Mouse (Mus musculus): ENCODE data around the gene Ngly1.

The Ngly1 gene

DNA sequence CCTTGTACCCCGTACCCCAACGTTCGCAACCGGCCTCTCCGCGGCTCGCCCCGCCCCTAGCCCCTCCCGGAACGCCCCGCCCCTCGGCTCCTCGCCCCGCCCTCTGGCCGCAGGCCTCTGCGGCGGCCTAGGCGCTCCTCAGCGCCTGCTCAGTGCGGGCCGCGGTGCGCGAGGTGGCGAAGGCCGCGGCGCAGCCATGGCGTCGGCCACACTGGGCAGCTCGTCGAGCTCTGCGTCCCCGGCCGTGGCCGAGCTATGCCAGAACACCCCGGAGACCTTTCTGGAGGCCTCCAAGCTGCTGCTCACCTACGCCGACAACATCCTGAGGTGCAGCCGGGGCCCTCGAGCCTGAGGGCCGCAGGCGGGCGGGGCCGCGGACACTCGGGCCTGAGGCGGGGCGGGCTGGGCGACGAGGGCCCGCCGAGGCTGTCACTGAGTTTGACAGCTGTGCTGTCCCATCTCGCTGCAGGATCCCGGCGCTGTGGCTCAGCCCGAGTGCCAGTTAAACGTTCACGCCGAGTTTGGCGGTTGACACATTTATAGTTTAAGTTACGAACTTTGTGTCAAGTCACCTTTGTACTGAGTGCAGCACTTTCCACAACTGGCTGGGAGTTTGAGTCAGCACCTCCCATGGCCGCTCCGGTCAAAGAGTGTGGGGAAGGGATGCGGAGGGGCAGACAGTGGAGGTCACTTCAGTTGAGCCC, at the start of gene Ngly1, which contains the start of gene Oxsm:
Gene Ngly1, plus strand, starts transcription at position 110 of the 704 bp plus-strand sequence.
Gene Oxsm, minus strand, starts transcription at position 638 of the 704 bp plus-strand sequence.
- DNase-seq (ENCODE audit: low spot score in 2 of 2) = peak; percentile 52 to 68

DNA sequence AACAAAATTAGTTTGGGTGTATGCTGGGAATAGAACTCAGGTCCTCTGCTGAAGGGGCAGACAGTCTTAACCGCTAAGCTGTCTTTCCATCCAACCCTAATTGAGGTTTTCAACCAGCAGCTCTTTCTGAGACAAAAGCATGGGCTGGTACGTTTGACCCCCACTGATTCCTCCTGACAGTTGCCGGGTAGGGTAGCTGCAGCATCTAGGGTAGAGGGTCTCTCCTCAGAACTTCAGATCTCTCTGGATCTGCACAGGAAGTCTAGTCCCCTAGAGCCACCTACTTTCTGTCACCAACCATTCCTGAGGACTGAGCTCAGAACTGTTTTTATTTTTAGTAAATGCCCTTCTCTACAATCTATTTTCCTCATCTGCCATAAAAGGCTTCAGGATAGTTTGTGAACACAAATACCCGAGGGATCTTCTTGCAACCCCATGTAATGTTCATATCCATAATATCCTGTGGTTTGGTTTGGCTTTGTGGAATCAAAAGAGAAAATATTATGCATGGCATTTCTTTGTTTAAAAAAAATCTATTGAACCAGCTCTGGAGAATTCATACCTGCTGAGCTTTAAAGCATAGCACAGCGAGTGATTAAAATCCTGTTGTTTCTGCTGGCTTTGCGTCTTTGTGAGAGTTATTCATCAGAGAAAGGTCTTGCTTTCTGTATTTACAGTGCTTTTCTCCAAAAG, 48.7 kb upstream of the Ngly1 start:
- no peak for DNase-seq (ENCODE audit: low spot score in 2 of 2)

DNA sequence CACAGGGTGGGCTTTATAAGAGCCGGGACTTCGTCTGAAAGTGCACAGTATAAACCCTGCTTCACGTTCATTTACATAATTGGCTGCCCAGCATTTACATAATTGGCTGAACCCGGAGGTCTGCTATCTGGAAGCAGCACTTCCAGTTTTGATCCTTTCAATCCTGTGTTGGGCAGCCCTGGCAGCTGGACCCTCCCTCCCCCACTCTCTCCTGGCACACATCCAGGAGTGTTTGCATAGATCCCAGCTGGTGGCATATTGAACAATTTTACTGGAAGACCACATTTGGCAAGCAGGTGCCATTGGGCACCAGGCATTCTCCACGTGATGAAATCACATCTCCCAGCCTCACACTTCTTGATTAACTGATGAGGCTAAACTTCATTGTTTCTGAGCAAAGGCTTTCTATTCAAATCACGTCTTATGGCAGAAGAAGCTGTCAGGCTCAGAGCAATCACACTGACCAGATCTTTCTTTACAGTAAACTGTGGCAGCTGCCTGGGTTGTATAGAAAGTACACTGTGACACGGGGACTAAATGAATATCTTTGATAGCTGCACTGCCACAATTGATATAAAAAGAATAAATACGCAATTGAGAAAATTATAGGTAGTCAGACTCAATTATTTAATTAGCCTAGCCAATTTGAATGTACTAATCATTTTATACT, 48.0 kb upstream of the Ngly1 start:
- peak; percentile 52 to 63 for DNase-seq (ENCODE audit: low spot score in 2 of 2)

DNA sequence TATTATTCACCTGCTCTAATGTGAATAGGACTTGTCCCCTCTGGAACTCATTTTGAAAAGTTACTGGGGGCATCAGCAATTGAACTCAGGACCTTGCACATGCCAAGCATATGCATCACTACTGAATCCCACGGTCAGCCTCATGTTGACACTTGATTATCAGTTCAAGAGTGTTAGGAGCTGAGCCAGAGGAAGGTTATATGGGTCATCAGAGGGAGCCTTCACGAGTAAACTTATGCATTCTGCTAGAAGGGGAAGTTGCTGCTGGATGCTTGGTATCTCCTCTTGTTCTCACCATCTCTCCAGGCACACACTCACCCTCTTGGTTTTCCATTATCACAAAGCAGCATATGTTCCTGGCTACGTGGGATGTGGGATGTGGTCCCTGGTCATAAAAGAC, 47.4 kb upstream of the Ngly1 start:
- DNase-seq (ENCODE audit: low spot score in 2 of 2) = no peak

DNA sequence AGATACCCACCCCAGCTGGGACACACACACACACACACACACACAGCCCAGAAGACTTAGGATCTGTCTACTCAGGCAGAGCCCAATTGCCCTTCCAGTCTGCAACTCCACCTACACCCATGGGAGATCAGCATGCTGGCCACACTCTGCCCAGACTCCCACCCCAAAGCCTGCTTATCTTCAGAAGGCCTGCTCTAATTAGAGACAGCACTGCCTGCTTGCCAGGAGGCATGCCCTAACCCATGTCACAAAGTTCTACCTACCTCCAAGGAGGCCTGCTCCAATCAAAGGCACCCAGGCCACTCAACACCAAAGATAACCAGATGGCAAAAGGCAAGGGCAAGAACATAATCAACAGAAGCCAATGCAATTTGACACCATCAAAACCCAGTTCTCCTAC, 41.4 kb upstream of the Ngly1 start:
- no peak for DNase-seq (ENCODE audit: low spot score in 2 of 2)

DNA sequence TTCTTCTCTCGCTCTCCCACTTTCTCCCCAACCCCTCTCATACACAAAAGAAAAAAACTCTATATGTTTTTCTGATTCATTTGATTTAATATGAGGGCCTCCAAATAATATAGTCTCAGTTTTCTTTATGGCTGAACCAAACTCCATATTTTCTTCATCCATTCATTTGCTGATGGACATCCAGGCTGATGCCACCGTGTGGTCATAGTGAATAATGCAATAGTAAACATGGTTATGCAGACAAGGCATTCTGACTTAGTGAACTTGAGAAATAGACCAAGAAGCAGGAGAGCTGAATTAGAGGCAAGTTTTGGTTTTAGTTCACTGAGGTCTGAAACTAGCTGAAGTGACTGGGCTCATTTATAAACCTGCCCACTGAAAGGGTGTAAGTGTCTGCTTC, 30.1 kb upstream of the Ngly1 start:
- no peak for DNase-seq (ENCODE audit: low spot score in 2 of 2)

DNA sequence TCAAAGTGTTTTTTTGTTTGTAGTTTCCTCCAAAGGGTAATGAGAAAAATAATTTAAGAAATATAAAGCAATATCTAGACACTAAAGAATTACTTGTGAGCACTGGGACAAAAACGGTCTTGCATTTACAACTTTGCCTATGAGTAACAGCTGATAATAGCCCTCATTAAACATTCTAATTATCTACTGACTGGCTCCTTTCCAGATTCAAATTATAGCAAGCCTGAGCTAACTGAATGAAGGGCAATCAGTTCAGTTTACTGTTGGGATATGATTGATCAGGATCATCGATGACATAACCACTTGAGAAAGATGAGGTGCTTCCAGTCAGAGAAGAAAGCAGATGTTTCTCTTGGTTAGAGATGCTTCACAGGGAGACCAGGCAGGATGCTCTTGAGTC, 19.7 kb upstream of the Ngly1 start:
- DNase-seq (ENCODE audit: low spot score in 2 of 2) = no peak

DNA sequence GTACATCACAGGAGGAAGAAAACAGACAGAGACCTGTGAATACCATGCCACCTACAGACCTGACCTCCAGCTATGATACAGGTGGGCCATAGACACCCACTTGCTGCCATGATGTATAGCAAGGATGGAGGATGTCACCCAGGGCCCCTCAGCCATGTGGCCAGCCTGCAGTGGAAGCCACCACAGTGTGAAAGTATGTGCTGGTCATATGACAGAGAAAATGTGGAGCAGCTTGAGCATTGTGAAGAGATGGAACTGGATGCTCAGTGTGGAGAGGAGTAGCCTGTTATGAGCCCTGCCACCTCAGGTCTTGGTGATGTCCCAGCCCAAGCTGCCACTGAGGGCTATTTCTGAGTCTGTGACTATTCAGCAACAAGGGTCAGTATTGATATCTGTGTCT, 18.5 kb upstream of the Ngly1 start:
- DNase-seq (ENCODE audit: low spot score in 2 of 2) = no peak

DNA sequence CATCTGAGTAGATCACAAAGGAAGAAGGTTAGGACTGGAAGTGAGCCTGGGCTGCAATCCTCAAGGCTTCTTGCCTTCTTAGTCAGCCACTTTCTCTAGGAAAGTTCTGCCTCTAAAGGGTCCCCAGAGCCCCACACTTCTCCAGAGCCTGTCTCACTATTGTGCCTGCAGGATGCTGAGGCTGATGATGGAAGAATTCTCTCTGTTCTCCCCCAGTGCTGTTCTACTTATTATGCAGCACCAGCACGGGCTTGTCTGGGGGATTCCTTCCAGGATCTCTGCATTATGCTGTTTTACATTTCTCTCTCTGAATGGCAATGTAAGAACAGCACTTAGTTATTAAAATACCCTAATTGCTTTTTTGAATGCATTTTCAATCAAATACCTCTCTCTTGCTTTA, 15.6 kb upstream of the Ngly1 start:
- no peak for DNase-seq (ENCODE audit: low spot score in 2 of 2)

DNA sequence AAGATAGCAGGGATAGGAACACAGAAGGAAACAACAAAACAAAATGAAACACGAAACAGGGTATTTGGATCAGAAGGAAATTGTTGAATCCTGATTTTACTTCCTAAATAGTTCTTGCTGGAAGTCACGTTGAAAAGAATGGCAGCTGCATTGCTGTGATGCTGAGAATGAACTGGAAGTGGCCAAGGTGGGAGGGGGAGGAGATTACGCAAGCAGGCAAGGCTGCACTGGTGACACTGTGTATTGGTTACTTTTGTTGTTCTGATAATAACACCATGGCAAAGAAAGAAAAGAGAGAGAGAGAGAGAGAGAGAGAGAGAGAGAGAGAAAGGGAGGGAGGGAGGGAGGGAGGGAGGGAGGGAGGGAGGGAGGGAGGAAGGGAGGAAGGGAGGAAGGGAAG, 12.6 kb upstream of the Ngly1 start:
- no peak for DNase-seq (ENCODE audit: low spot score in 2 of 2)

DNA sequence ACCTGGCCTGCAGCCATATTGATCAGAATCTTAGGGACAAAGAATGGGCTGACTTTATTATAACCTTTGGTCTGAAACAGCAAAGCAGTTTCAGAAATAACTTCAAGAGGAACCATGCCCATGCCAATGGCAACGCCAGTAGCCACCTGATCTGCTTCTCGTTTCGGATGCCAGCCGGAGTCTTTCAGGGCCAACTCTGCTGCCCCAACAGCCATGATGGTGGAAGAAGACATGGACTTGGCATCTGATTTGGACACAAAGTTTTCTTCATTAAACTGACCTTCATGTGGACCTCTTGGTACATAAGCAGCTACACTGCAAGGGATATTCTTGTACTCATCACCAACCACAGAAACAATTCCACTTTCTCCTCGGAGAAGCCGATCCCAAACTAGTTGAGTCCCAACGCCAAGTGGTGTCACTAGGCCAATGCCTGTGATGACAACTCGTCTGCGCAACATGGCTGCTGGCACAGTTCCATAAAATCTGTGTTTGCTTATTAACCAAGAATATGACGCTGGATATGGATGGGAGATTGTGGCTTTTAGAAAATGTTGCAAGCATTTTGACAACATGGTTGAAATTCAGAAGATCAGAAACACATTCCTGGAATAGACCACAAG, 6.8 kb upstream of the Ngly1 start:
- DNase-seq (ENCODE audit: low spot score in 2 of 2) = no peak

DNA sequence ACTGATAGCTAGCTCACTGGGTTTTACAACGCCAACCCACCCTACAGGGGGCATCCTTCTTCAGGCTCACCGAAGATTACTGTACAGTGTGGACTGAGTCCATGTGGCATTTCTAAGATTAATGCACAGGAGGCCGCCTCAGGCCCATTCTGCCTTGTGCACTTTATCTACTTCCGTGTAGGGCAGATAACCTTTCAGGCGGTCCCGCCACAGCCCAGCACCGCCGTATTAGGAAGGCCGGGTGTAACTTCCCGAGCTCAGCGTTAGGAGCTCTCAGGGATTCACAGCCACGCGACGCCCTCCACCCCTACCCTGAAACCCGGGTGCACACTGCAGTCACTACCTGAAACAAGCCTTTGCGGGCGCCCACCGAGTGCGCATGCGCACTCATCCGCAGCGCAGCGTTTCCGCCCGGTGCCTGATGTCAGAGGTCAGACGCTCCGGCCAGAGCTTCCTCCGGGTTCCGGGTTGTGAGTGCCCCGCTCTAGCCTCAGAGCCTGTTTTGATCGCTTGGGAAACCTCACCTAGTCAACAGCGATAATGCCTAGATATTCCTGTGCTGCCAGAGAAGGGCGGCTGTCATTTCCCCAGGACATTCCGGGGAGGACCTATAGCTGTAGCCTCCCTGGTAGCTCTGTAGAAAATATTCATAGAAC, 6.0 kb upstream of the Ngly1 start:
- DNase-seq (ENCODE audit: low spot score in 2 of 2) = peak; percentile 82 to 86

DNA sequence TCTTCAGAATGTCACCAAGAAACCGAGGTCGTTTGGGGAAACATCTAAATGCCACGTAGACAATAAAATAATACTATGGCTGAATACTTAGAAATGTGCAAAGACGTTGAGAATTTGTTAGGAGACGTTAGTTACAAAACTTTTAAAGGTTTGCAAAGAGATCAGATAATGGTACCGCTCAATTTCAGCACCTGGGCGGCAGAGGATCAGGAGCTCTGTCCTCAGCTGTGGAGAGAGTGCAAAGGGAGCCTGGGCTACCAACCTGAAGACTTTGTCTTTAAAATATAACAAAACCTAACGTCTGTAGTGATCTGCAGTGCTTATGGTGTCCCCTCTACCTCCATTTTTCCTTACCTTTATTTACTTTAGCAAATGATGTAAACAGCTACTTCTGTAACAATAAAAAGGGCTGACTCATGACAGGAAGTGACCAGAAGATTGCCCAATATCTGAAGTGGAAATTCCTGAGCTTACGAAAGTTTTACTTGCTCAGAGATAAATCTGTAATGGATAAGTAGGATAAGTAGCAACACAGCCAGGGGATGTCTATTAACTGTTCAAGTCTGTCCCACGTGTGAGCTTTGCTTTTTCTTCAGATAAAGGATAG, 5.4 kb upstream of the Ngly1 start:
- no peak for DNase-seq (ENCODE audit: low spot score in 2 of 2)

DNA sequence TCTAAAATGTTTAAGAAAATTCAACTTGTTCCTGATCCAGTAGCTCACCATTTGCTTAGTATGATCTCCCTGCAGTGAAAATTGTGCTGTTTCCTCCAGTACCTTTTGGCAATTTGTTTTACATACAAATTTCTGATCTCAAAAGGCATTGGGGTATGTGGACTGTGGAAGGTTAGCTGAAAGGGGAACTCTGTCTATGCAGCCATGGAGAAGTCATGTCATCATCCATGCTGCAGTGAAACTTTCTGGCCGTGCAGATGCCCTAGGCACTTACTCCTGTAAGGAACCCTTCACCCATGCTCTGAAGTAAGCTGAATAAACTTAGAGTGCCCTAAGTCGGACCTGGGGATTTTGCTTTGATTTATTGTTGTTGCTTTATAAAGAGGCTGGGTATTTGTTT, 4.7 kb upstream of the Ngly1 start:
- no peak for DNase-seq (ENCODE audit: low spot score in 2 of 2)

DNA sequence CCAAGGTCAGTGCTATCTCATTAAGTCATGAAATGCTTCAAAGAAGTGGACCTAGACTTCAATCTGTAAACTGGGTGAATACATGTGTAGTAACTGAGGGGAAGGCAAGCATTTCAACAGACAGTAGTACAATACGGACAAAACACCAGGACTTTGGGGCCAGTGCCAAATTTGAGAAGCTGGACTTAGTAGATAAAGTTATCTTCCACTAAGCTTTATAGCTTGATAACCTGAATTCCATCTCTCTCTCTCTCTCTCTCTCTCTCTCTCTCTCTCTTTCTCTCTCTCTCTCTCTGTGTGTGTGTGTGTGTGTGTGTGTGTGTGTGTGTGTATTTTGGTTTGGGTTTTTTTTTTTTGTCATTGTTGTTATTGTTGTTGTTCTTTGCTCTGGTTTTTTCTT, 4.0 kb upstream of the Ngly1 start:
- no peak for DNase-seq (ENCODE audit: low spot score in 2 of 2)

DNA sequence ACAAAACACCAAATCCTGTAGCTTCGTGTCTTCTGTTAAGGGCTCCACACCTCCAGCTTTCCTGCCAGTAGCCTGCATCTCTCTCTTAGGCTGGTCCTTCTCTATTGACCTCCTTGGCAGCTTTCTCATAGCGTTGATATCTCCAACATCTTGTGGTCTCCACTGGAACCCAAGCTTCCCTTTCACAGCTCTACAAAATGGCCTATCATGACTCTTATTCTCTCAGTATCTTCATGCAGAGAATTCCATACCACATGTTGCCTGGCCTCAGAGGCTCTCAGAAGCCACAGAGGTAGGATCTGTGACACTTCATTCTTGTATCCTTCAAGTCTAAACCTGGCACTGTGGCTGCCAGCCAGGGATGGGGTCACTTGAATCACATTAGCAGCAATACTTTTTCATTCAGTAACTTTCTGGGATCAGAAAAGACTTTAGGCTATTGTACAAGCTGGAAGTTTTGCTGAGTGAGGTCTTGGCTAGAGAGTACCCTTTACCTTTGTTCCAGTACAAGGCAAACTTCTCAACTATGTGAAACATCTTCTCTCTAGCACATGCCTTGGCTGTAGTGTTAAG, 2.7 kb upstream of the Ngly1 start:
- DNase-seq (ENCODE audit: low spot score in 2 of 2) = no peak

DNA sequence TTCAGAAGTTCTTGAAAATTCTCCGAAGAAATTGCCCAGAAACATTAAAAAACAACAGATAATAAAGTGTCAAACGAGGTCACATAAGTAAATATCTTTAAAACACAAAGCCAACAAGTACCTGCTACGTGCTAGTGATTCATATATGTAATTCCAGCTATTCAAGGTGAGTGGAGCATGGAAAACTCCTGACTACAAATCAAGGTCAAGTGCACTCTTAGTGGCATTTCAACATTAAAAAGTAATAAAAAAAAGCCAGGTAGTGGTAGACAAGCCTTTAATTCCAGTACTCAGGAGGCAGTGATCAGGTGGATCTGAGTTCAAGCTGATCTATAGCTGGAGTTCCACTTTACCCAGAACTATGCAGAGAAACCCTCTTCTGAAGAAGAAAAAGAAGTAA, 945 bp upstream of the Ngly1 start:
- no peak for DNase-seq (ENCODE audit: low spot score in 2 of 2)

DNA sequence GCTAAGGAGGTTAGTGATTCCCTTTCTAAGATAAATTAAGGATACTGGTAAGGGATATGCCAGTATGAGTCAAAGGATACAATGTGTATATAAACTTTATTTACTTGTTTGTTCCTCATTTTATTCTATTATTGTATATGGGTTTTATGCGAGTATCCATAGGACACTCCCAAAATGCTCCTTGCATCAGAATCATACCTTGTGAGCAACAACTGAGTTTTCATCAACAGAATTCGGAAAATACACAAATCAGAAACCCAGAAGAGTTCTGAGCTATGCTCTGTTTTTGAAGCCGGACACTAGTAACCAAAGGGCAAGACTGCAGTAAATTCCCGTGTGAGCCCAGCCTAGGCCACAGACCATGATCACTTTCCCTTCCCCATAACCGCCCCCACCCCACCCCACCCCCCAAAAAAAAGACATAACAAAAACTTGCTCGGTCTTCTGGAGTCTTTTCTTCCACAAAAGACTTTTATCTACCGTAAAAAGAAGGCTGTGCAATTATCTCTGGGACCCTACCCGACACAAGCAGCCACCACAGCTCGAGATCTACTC, 400 bp upstream of the Ngly1 start:
- DNase-seq (ENCODE audit: low spot score in 2 of 2) = no peak

DNA sequence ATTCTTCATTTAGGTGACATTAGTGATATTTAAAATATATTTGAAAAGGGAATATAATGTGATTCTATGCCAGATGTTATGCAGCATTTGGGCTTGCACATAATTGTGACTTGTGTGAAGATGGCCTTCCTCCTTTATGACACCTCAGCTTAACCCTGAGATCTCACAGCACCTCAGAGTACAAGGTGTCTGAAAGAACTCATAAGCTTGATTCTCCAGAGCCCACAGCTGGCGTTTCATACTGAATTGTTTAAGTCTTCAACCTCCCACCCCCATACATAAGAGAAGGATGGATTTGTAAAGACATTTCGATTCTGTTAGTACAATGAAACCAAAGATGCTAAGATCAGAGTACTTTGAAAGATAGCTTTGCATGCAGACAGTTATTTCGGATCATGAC, 1.0 kb downstream of the Ngly1 start:
- DNase-seq (ENCODE audit: low spot score in 2 of 2) = no peak

DNA sequence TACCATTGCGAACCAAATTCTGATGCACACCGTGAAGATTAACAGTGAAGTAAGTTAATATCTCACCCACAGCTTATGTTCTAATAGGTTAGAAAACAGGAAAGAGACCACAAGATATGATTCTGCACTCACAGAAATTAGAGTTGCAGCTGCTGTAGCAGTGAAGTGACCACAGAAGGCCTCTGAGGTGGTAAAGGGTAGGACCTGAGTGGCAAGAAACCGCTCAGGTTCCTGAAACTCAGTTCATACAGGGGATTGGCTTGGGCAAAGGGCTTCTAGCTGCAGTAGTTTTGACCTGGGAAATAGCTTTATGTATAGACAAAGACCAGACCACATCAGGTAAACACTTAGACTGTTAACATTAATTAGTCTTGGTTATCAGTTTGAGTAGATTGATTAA, 6.7 kb downstream of the Ngly1 start:
- DNase-seq (ENCODE audit: low spot score in 2 of 2) = no peak

DNA sequence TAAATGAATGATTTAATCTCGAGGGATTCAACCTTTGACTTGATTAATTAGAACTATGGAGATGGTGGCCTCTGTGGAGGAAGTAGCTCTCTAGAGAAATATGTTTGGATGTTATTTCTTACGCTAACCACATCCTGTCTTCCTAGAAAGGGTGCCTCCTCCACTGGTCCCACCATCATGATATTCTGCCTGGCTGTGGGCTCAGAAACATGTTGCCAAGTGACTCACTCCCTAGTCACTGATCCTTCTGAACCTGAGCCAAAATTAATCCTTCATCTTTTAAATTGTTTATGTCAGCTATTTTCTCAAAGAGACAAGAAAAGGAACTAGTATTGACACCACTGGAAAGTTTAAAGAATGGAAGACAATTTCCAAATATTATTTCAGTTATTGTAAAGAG, 7.1 kb downstream of the Ngly1 start:
- DNase-seq (ENCODE audit: low spot score in 2 of 2) = no peak
